Mouse (Mus musculus) monocyte, adult 5-6 weeks (primary cell): Measurements from ENCODE around the gene Epb41l5. TPM values are rescaled to one million over a fixed set of nuclear protein-coding genes. Genes with fewer than 3 reads are reported as not detected.

Experiments used
- ATAC-seq: fragments of 153-309, 156-312 bp; replicated peaks from 2 replicates; pipeline ENCODE4 v1.8.0; 2017; ENCODE audit warnings: mild to moderate bottlenecking; ENCODE audit not compliant: low TSS enrichment, insufficient number of reproducible peaks, severe bottlenecking, poor library complexity, low FRiP score
- total RNA-seq: library from RNA; stranded (forward); fragments of 200-1000, 200-491, 200-594 nt; gene quantifications from 3 replicates; pipeline ENCODE4 v1.2.3, GENCODE M21; 2017

The Epb41l5 gene
- total RNA-seq, 1 experiment from 2014 or later, result 0.76 TPM

- no peak for ATAC-seq
These were observed 43.4 kb downstream of the Epb41l5 start for GRCm38 (mm10) chr1:119605396-119605795.

DNA sequence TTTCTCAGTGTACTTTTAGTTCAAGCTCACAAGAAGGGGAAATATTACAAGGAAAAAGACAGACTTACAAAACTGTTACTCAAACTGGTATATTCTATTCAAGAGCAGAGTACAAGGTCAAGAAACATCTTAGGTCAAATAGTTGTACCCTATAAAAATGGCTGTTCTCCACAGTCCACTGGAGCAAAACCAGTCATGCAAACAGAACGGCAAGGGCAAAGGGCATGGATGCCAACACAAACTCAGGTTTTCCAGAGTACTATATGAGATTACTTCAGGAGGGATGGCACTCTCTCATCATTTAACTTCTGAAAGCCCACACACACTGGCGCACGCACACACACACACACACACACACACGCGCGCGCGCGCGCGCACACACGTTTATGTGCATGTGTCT is 46.4 kb downstream of the Epb41l5 start:
- no peak for ATAC-seq

- no peak for ATAC-seq
These were observed 49.9 kb downstream of the Epb41l5 start for GRCm38 (mm10) chr1:119598855-119599254.

DNA sequence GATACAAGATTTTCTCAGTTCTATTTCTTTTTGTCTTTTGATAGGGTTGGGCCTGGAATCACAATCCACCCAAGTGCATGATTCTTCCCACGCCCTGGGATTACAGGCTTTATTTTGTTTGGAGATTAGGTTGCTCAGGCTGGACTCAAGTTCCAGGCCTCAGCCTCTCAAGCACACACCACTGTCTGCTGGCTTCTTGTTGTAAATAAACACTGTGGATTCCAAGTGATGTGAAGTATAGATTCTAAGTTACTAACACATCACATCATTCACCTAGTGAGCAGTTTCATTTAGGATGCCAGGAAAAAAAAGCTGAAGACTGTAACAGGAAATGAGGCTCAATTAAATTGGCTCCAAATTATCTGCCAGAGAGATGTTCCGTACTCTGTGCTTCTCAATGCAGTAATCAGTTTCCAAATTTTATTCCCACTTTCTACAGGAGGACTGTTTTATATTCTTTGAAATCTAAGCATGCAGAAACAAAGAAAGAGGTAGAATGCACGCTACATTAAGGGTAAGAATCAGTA is 51.8 kb downstream of the Epb41l5 start:
- ATAC-seq, result no peak

DNA sequence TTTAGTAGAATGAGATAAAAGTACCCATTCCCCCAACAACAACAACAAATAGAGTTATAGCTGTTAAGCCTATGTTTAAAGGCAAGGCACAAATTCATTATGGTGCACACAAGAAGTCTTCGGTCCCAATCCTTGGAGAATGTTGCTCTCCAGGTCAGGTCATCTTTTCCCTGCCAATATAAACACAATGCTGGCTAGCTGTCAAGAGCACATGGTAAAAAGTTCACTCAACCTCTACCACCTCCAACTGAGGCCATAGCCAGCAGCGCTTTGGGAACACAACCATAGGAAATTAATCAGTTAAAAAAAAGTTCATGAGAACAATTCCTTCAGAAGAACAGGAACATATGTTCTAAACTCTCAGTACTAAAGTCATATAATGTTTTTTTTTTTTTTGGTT is 58.8 kb downstream of the Epb41l5 start:
- ATAC-seq, result no peak

- no peak for ATAC-seq
These were observed 63.8 kb downstream of the Epb41l5 start for GRCm38 (mm10) chr1:119584974-119585373.

DNA sequence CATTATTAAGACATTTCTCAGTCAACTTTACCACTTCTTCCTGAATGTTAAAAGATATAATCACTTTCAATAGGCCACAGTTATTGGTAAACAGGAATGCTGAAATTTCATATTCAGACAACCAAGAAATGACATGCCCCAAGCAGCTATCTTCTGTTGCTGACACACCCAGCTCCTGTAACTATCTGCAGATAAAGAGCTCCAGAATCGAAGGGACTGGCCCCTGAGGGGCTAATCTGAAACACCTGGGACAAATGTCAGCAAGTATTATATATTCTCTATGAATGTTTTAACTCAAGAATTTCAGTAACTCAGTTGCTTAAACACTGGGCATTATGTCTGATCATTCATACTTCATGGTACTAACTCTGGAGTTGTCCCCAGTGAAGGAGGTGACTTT is 78.7 kb downstream of the Epb41l5 start:
- ATAC-seq, result no peak

GRCm38 (mm10) chr1:119565531-119565930 is 83.3 kb downstream of the Epb41l5 start:
- no peak for ATAC-seq

- no peak for ATAC-seq
These were observed 91.0 kb downstream of the Epb41l5 start for GRCm38 (mm10) chr1:119557641-119558395.

DNA sequence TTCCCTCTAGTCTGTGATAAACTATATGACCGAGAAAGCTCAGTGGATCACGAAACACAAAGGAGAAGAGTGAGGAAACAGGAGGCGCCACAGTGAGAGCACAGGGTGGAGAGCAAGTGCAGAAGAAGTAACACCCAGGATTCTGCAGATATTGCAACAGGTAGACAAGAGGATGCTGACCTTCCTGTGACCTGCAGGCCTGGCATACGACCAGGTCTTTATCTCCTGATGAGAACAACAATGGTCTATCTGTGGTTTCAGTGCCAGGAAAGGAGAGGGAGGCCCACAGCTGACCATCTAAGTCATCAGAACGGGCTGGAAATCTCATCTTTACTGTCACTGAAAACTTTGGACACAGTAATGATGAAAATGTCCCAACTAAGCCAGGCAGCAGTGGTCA is 93.1 kb downstream of the Epb41l5 start:
- ATAC-seq, result no peak

GRCm38 (mm10) chr1:119551651-119552050 is 97.1 kb downstream of the Epb41l5 start:
- no peak for ATAC-seq

DNA sequence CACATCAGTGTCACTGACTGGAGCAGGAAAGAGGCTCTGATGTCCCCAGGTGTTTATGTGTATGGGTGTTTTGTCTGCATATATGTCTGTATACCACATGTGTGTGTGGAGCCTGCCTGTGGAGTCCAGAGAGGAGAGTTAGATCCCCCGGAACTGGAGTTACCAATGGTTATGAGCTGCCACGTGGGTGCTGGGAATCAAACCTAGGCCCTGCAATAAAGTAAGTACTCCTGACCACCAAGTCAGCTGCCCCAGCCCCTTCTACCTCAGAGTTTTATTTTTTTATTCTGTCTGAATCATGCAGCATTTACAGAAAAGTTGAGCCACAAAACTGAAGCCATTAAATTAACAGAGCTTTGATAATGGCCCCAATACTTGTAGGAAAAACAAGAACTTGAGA is 98.7 kb downstream of the Epb41l5 start:
- no peak for ATAC-seq

GRCm38 (mm10) chr1:119549327-119549689 is 99.5 kb downstream of the Epb41l5 start:
- no peak for ATAC-seq

DNA sequence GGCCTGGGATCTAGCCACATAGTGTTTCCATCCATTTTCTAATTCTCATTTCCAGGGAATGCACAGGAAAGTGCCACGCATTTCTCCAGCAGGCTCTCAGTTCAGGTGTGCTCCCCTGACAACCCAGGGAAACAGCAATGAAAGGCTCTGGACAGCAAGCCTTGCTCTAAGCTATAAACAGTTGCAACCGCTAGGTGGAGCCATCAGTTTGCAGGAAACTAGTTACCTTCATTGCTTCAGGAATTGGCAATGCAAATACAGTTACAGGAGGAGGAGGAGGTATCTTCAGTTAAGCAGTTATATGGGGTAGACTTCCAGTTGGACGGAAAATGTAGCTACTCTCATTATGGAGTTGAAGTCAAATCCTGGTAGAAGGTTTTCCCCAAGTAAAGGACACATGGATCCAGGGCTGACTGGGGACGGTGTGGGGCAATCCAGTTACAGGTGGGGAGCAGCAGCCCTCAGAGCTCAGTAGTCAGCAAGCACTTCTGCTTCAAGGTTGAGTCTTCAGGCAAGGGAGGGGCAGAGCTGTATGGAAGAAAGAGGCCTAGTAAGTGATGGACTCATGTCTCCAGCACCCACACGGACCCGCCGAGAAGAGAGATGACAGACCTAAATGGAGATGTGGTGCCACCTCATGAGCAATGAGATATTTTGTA is 100.0 kb downstream of the Epb41l5 start:
- ATAC-seq, result no peak

- ATAC-seq, result no peak
These were observed 102.3 kb downstream of the Epb41l5 start for GRCm38 (mm10) chr1:119546490-119546889.

- no peak for ATAC-seq
These were observed 103.1 kb downstream of the Epb41l5 start for GRCm38 (mm10) chr1:119545671-119546070.

DNA sequence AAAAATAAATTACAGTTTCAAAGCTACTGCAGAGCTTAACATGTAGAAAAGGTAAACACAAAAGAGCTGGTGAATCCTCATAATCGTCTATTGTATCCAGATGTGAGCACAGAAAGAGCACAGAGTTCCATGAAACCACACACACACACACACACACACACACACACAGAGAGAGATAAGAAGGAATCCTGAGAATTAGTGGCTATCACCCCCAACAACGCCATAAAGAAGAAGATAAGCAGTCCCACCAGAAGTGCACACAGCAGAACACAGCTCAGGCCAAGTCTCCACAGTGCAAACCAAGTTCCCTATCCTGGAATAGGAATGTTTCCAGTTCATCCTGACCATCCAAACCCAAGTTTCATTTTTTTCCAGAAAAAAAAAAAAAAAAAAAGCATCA is 103.6 kb downstream of the Epb41l5 start:
- ATAC-seq, result no peak

GRCm38 (mm10) chr1:119544611-119545155 is 104.1 kb downstream of the Epb41l5 start:
- no peak for ATAC-seq

GRCm38 (mm10) chr1:119543316-119543715 is 105.5 kb downstream of the Epb41l5 start:
- ATAC-seq, result no peak

GRCm38 (mm10) chr1:119541570-119541969 is 107.2 kb downstream of the Epb41l5 start:
- ATAC-seq, result no peak
